Mouse (Mus musculus) olfactory bulb, adult 2 months (tissue): ENCODE measurements around the gene Extl1. TPM values are rescaled to one million over a fixed set of nuclear protein-coding genes. Genes with fewer than 3 reads are reported as not detected.

ENCODE experiments used
- H3K27ac ChIP-seq: fragments of 200-500 bp; 2 replicates; pipeline ENCODE4 v1.5.1; 2012; ENCODE audit warnings: low read depth, low read length; ENCODE audit not compliant: insufficient read depth
- H3K4me1 ChIP-seq: fragments of 200-500 bp; 2 replicates; pipeline ENCODE4 v1.6.1; 2012; ENCODE audit warnings: low read length; ENCODE audit not compliant: control insufficient read depth, insufficient read depth
- H3K4me3 ChIP-seq: fragments of 200-500 bp; 2 replicates; pipeline ENCODE4 v1.5.1; 2012; ENCODE audit warnings: mild to moderate bottlenecking, low read depth, low read length, moderate library complexity; ENCODE audit not compliant: insufficient read depth
- CTCF ChIP-seq: fragments of 200-500 bp; IDR thresholded peaks from 2 replicates; pipeline ENCODE4 v1.5.1; 2012; ENCODE audit warnings: low read depth, mild to moderate bottlenecking, low read length, moderate library complexity; ENCODE audit not compliant: insufficient read depth
- POLR2A ChIP-seq: fragments of 200-500 bp; IDR thresholded peaks from 2 replicates; pipeline ENCODE4 v1.6.1; 2012; ENCODE audit warnings: mild to moderate bottlenecking, low read depth, low read length, moderate library complexity; ENCODE audit not compliant: insufficient read depth
- WGBS: fragments of 180-500 bp; shearing (Covaris S2); methylation state at CpG from one replicate; pipeline ENCODE4 v1.1.7; 2018; 5-methylcytosine and 5-hydroxymethylcytosine counted together
- polyA plus RNA-seq: library from polyadenylated mRNA; stranded (reverse); fragments of >200 nt; gene quantifications from 2 replicates; pipeline ENCODE4 v1.2.4, GENCODE M21; 2012; ENCODE audit warnings: low replicate concordance; ENCODE audit not compliant: missing spikeins, insufficient read depth, insufficient read length

Extl1 gene
- polyA plus RNA-seq, 1 experiment: not detected

- TF ChIP-seq POLR2A: no peak
- no peak for TF ChIP-seq CTCF
- whole genome bisulfite sequencing: 95% methylated on average over 5 of the region's 5 CpGs
These were observed 71.3 kb downstream of the Extl1 start for GRCm38 (mm10) chr4:134312341-134312740.

DNA sequence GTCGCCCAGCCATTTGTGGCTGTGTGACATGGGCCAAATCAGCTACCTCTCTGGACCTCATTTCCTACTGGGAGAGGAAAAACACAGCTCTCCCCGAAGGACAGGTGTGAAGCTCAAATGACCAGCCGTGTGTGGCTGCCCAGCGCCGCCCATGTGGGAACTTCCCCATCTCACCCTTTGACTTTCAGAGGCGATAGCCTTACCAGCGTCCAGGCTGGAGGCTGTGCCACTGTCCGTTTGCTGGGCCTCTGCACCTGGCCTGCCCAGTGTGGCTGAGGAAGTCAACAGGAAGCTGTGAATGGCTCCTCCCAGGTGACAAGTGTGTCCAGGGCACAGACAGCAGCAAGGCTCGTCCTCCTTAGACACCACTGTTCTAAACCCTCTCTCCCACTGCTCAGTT lies 71.9 kb downstream of the Extl1 start:
- Histone ChIP-seq H3K4me1 (peaks cover 12% of the 10 kb centered on the region), H3K27ac (no peak overlapping the region), H3K4me3 (no peak overlapping the region)
- WGBS: 89% methylated on average over 9 of the region's 9 CpGs
- TF ChIP-seq CTCF (no peak), POLR2A (no peak)

More at GRCm38 (mm10) chr4:134312341-134312740, 71.3 kb downstream of the Extl1 start:
- Histone ChIP-seq H3K4me3 (no peak overlapping the region), H3K27ac (no peak overlapping the region), H3K4me1 (peaks cover 7% of the 10 kb centered on the region)

- peaks cover 12% of the 10 kb centered on the region for H3K4me1 ChIP-seq
- H3K4me3 ChIP-seq: no peak overlapping the region
- no peak overlapping the region for H3K27ac ChIP-seq
- TF ChIP-seq POLR2A (no peak), CTCF (no peak)
- WGBS: 89% methylated on average over 9 of the region's 9 CpGs
These were observed 73.0 kb downstream of the Extl1 start for GRCm38 (mm10) chr4:134310656-134311055.

DNA sequence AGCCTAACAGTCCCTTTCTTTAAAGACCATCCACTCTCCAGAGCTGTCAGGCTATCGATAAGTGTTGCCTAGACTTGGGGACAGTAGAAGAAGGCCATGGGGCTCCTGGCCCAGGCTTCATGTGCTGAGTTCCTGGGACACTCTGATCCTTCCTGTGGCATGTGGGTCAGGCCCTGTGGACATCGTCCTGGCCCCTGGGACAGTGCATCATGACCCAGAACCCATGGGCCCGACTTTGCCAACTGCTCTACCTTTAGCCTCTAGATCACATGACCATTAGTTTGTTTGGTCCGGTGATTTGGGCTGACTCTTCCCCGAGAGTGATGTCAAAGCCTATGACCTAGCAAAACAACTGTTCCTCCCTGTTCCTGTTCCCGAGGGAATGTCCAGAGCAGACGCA lies 73.5 kb downstream of the Extl1 start:
- H3K4me3 ChIP-seq: no peak overlapping the region
- TF ChIP-seq CTCF: no peak
- TF ChIP-seq POLR2A: no peak
- WGBS: 91% methylated on average over 7 of the region's 7 CpGs

DNA sequence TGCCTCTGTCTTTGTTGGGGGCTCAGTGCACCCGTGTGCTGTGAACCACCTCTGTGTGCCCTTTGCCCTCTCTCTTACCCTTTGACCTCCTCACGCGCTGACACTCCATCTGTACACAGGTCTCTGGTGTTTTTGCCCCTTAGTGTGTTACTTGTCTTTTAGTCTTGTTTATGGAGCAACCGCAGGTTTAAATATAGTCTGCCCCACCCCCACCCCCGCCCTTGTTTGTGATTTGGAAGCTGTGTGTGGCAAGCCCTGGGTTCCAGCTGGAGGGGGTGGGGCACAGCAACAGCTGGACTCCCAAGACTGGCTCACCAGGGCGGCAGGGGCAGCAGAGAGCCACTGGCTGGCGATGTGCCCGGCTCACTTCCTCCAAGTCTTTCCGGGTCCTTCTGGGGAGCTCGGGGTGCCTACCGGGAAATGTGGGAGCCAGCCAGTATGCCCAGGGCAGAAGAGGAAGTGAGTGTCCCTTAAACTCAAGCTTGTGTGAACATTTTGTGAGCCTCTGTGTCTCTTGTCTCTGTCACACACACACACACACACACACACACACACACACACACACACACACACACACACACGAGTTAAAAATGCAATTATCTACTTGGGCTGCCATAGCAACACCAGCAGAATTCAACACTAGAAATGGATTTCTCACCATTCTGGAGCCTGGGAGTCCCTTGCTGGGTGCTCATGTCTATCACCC lies 76.1 kb downstream of the Extl1 start:
- Histone ChIP-seq H3K4me3 (no peak overlapping the region), H3K27ac (peak overlapping the region; percentile 86), H3K4me1 (peaks cover 13% of the 10 kb centered on the region)
- TF ChIP-seq POLR2A (no peak), CTCF (peak; percentile 28; the same call in 1 of the 2 replicates)
- 4% methylated on average over 12 of the region's 12 CpGs for WGBS

More for the DNA sequence above, 73.5 kb downstream of the Extl1 start:
- Histone ChIP-seq H3K27ac (no peak overlapping the region), H3K4me1 (peaks cover 12% of the 10 kb centered on the region)

DNA sequence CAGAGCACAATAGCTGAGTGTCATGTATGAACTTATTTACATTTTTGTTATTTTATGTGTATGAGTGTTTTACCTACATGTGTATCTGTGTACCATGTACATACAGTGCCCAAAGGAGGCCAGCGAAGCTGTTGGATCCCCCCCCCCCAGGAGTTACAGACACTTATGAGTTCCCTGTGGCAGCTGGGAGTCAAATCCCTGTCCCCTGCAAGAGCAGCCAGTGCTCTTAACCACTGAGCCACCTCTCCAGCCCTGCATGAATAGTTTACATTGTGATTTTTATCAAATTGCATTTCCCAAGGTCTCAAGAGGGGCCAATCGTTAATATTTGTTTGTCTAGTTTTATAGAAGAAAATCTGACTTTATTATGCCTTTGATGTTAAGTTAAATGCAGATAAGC lies 76.7 kb downstream of the Extl1 start:
- 53% methylated on average over 2 of the region's 2 CpGs for WGBS
- TF ChIP-seq POLR2A (no peak), CTCF (no peak)
- Histone ChIP-seq H3K27ac (peak overlapping the region; percentile 86), H3K4me1 (peaks cover 19% of the 10 kb centered on the region), H3K4me3 (no peak overlapping the region)

Other genes starting within 250 kb of the Extl1 start
- gene Cep85, start 196.7 kb downstream of the Extl1 start, polyA plus RNA-seq: 428 TPM in 1 of 2 replicates, not detected in the other
- not detected in 2 replicates for gene Gm7534, start 180.8 kb downstream of the Extl1 start, polyA plus RNA-seq
- gene Catsper4, start 156.5 kb downstream of the Extl1 start, polyA plus RNA-seq: not detected in 2 replicates
- gene Cnksr1, start 145.5 kb downstream of the Extl1 start, polyA plus RNA-seq: not detected in 2 replicates
- not detected in 2 replicates for gene E130218I03Rik, start 140.2 kb downstream of the Extl1 start, polyA plus RNA-seq
- gene Zfp593, start 138.3 kb downstream of the Extl1 start, polyA plus RNA-seq: not detected in 2 replicates
- gene Gm30191, start 136.9 kb downstream of the Extl1 start, polyA plus RNA-seq: not detected in 2 replicates
- not detected in 2 replicates for gene Grrp1, start 129.7 kb downstream of the Extl1 start, polyA plus RNA-seq
- not detected in 2 replicates for gene Pdik1l, start 96.0 kb downstream of the Extl1 start, polyA plus RNA-seq
- gene Trim63, start 68.7 kb downstream of the Extl1 start, polyA plus RNA-seq: not detected in 2 replicates
- gene Slc30a2, start 40.7 kb downstream of the Extl1 start, polyA plus RNA-seq: not detected in 2 replicates
- not detected in 2 replicates for gene Pafah2, start 12.5 kb upstream of the Extl1 start, polyA plus RNA-seq
- gene Stmn1, start 84.5 kb upstream of the Extl1 start, polyA plus RNA-seq: 402 and 593 TPM in 2 replicates
- not detected in 2 replicates for gene Paqr7, start 112.8 kb upstream of the Extl1 start, polyA plus RNA-seq
- gene Aunip, start 127.1 kb upstream of the Extl1 start, polyA plus RNA-seq: not detected in 2 replicates
- not detected in 2 replicates for gene Mtfr1l, start 151.5 kb upstream of the Extl1 start, polyA plus RNA-seq
- not detected in 2 replicates for gene Selenon, start 168.3 kb upstream of the Extl1 start, polyA plus RNA-seq